Mouse (Mus musculus) stomach, postnatal 0 days (tissue): ENCODE results near the gene Cd93.

Experiments
- CTCF ChIP-seq: IDR thresholded peaks from 2 replicates; pipeline ENCODE4 v1.5.1; 2016; ENCODE audit warnings: antibody characterized with exemption, low read depth, mild to moderate bottlenecking, moderate library complexity
- EP300 ChIP-seq: optimal IDR thresholded peaks from 2 replicates; pipeline ENCODE3; 2016; ENCODE audit warnings: antibody characterized with exemption

DNA sequence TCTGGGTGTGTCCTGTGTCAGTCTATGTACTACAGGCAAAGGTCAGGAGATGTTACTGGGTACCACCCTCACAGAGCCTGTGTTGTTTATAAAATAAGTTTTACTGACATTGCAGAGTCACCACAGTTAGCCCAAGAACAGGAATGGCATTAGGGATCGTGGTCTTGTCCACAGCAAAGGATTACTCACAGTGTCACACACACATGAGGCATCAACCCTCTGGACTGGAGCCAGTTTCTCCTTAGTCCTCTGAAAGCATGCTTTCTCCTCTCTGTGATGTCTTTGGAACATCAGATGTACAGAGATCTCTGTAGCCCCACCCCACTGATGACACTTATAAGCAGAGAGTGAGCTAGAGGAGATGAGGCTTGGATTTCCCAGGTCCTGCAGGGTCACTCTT is 41.1 kb downstream of the Cd93 start:
- TF ChIP-seq CTCF (no peak), EP300 (no peak)
